Mouse (Mus musculus) mouse embryonic stem cell (cell line): ENCODE measurements around the gene Tmc6.

ENCODE experiments used
- in situ Hi-C, 2 experiments: fragments of 300-500 bp; cut with MboI; formaldehyde crosslinking; loops; 1 replicate in 1 of 2; 3 replicates in 1 of 2; pipeline ENCODE4 v1.14.3; 2019 to 2020; ENCODE audit warnings: low sequenced_read_pairs in 2 of 2, low pct_unique_long_range_greater_than_20kb in 1 of 2, mixed read lengths in 1 of 2; ENCODE audit not compliant: unreplicated experiment in 1 of 2

Tmc6 gene

GRCm38 (mm10) chr11:117731470-117731869, 50.5 kb downstream of the Tmc6 start:
- in situ Hi-C loops: no loop called here

- in situ Hi-C loops: no loop called here
Measured at GRCm38 (mm10) chr11:117730490-117730838, 51.5 kb downstream of the Tmc6 start.

DNA sequence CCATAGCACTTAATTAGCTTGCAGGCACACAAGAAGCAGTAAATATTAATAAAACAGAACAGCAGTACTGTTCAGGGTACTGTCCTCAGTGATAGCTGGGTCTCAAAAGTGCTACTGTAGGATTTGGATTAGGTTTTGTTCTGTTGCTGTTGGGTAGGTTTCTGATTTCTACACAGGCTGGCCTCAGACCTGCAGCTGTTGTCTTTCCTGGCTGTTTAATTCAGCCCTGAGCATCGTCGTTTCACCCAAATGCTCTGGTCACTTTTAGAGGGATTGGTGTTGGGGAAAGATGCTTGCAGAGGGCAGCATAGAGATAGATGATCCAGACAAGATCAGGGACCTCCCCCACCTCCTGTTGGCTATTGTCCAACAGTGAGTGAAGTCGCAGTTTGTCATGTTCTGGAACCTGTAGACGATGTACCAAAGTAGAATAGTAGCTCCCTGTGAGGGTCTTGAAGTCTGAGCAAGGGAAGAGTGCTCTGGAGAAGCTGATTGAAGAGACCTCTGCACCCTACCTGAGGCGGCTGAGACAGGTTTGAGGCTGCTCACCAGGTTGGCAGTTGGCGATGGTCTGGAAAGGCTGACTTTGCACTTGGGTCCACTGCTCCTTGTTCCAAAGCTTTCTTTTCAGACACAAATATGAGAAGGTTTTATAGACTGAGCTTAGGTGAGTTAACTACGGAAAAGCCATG, 52.1 kb downstream of the Tmc6 start:
- in situ Hi-C loops: no loop called here

DNA sequence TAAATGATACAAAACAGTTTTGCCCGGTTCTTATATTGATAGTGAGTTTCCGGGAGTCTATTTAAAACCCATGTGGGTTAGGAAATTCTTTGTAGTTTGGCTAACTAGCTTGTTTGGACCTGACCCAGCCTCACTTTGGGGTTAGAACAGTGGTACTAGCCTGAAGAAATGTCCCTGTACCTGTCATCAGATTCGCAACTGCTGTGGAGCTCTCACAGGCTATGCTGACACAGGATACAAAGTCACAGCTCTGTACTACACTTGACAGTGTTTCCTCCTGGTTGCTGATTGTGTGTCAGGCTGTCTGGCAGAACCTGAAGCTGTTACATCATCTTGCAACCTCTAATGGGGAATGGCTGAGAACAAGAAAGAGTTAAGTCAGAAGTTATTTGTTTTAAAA, 52.7 kb downstream of the Tmc6 start:
- in situ Hi-C loops: no loop called here

DNA sequence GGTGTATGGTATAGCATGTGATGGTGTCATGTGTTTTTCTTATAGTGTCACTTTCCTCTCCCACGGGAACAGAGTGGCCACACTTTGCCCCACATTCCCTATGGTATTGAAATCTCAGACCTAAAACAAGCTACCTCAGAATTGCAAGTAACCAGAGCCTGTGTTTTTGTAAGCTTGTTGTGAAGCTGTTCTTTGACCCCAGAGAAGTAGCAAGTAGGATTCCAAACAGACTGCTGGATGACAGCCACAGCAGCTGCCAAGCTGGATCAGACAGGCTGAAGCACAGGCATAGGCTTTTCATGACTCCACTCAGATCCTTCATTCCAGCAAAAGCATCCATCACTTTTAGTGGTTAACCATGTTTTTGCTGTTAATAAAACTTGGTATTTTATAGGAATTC, 53.2 kb downstream of the Tmc6 start:
- in situ Hi-C loops: no loop called here

DNA sequence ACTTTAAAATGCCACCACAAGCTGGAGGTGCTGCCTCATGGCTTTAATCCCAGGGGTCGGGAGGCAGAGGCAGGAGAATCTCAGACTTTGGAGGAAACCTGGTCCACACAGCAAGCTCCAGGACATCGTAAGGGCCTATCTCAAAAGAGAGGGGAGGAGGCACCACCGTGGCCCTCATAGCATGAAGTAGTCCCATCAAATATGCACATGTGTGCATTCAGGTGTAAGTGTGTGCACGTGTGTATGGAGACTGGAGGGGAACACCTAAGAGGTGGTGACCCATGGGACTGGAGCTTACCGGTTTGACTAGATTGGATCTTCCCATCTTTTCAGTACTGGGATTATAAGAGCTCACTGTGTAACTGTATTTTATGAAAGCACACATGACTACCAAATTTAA, 53.8 kb downstream of the Tmc6 start:
- in situ Hi-C loops: no loop called here

- in situ Hi-C loops: no loop called here
Measured at GRCm38 (mm10) chr11:117727031-117727430, 55.0 kb downstream of the Tmc6 start.

DNA sequence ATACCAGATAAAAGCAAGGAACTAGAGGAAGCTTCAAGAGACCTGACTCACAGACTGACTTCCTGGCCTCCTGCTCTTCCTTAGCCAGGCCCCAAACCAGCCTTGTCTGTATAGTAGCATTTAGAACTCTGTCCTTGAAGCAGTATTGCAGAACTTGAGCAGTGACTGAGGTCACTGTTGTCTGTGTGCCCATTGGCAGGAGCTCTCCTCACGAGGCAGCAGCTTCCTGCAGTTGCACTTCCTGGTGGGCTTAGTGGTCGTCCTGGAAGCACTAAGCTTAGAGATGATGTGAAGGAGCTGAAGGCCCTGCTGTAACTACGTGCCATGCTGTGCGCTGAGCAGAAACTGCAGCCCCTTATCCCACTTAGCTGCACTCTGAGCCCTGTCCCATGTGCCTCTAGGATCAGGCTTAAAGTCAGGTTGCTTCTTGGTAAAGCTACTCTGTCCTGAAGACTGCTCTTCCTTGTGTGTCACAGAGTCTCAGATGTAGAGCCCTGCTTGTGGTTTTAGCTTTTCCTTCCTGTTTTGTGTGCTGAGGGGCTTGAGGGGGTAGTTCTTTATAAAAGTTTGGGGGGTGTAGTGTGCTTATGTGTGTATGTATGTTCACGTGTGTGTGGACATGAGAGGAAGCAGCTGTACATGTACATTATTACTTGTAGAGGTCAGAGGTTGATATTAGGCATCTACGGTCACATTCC, 57.2 kb downstream of the Tmc6 start:
- in situ Hi-C loops: no loop called here

- in situ Hi-C loops: no loop called here
Measured at GRCm38 (mm10) chr11:117718838-117719237, 63.2 kb downstream of the Tmc6 start.
